Mouse (Mus musculus) heart, postnatal 0 days (tissue): ENCODE data around the gene Spsb1.

Experiments
- CTCF ChIP-seq: IDR thresholded peaks from 2 replicates; pipeline ENCODE4 v1.5.1; 2016; ENCODE audit warnings: antibody characterized with exemption, control low read depth, low read depth
- EP300 ChIP-seq: IDR thresholded peaks from 2 replicates; pipeline ENCODE4 v1.6.1; 2016; ENCODE audit warnings: antibody characterized with exemption, low read depth

DNA sequence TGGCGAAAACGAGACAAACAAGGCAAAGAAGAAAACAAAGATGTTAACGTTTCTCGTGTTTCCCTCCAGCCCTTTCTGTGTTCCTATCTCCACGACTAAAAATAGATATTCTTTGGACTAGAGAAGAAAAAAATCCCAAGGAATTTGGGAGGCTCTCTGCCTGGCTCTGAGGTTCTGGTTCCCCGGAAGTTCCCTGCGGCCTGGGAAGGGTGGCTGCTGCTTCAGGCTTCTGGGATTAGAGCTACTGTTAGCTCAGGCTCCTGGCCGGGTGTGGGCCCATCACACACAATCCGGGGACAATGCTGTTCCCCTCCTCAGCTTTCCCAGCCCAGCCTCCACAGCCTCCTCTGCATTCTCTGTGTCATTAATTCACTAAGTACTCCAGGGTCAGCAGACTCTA, 86.8 kb downstream of the Spsb1 start:
- TF ChIP-seq CTCF (no peak), EP300 (no peak)
